Mouse (Mus musculus): Measurements from ENCODE around the gene Iqsec1. TPM values are rescaled to one million over a fixed set of nuclear protein-coding genes. Genes with fewer than 3 reads are reported as not detected.
A peak's percentile ranks its signal among the peaks of the same experiment; 100 is the strongest.

Gene Iqsec1
- total RNA-seq, 2 experiments from 2014 or later, result 14.2 to 54.3 TPM

- ATAC-seq (replicated peaks; ENCODE audit: poor library complexity, severe bottlenecking), result no peak
Observed at GRCm38 (mm10) chr6:90796902-90797596, 191.4 kb downstream of the Iqsec1 start.

- ATAC-seq (replicated peaks; ENCODE audit: poor library complexity, severe bottlenecking), result no peak
Observed at GRCm38 (mm10) chr6:90790901-90791300, 197.6 kb downstream of the Iqsec1 start.

- ATAC-seq (replicated peaks; ENCODE audit: poor library complexity, severe bottlenecking), result peak; percentile 38
Observed at GRCm38 (mm10) chr6:90789520-90789919, 199.0 kb downstream of the Iqsec1 start.

GRCm38 (mm10) chr6:90787587-90787986 is 200.9 kb downstream of the Iqsec1 start:
- ATAC-seq (replicated peaks; ENCODE audit: poor library complexity, severe bottlenecking), result peak; percentile 70

- peak; percentile 81 for ATAC-seq (replicated peaks; ENCODE audit: poor library complexity, severe bottlenecking)
Observed at GRCm38 (mm10) chr6:90787036-90787435, 201.4 kb downstream of the Iqsec1 start.

GRCm38 (mm10) chr6:90786589-90786988 is 201.9 kb downstream of the Iqsec1 start:
- no peak for ATAC-seq (replicated peaks; ENCODE audit: poor library complexity, severe bottlenecking)

- ATAC-seq (replicated peaks; ENCODE audit: poor library complexity, severe bottlenecking), result no peak
Observed at GRCm38 (mm10) chr6:90783945-90784344, 204.5 kb downstream of the Iqsec1 start.

- ATAC-seq (replicated peaks; ENCODE audit: poor library complexity, severe bottlenecking), result no peak
Observed at GRCm38 (mm10) chr6:90783176-90783575, 205.3 kb downstream of the Iqsec1 start.

- ATAC-seq (replicated peaks; ENCODE audit: poor library complexity, severe bottlenecking), result peak; percentile 37
Observed at GRCm38 (mm10) chr6:90781921-90782770, 206.3 kb downstream of the Iqsec1 start.

- no peak for ATAC-seq (replicated peaks; ENCODE audit: poor library complexity, severe bottlenecking)
Observed at GRCm38 (mm10) chr6:90780532-90780931, 208.0 kb downstream of the Iqsec1 start.

GRCm38 (mm10) chr6:90778841-90779240 is 209.6 kb downstream of the Iqsec1 start:
- no peak for ATAC-seq (replicated peaks; ENCODE audit: poor library complexity, severe bottlenecking)

- ATAC-seq (replicated peaks; ENCODE audit: poor library complexity, severe bottlenecking), result no peak
Observed at GRCm38 (mm10) chr6:90777302-90777701, 211.2 kb downstream of the Iqsec1 start.

GRCm38 (mm10) chr6:90775606-90776005 is 212.9 kb downstream of the Iqsec1 start:
- peak; percentile 79 for ATAC-seq (replicated peaks; ENCODE audit: poor library complexity, severe bottlenecking)

GRCm38 (mm10) chr6:90773811-90774233 is 214.7 kb downstream of the Iqsec1 start:
- ATAC-seq (replicated peaks; ENCODE audit: poor library complexity, severe bottlenecking), result no peak

- ATAC-seq (replicated peaks; ENCODE audit: poor library complexity, severe bottlenecking), result no peak
Observed at GRCm38 (mm10) chr6:90772120-90772519, 216.4 kb downstream of the Iqsec1 start.

GRCm38 (mm10) chr6:90768526-90768925 is 220.0 kb downstream of the Iqsec1 start:
- ATAC-seq (replicated peaks; ENCODE audit: poor library complexity, severe bottlenecking), result no peak

GRCm38 (mm10) chr6:90767874-90768273 is 220.6 kb downstream of the Iqsec1 start:
- ATAC-seq (replicated peaks; ENCODE audit: poor library complexity, severe bottlenecking), result no peak

- ATAC-seq (replicated peaks; ENCODE audit: poor library complexity, severe bottlenecking), result no peak
Observed at GRCm38 (mm10) chr6:90764753-90765152, 223.7 kb downstream of the Iqsec1 start.

GRCm38 (mm10) chr6:90763959-90764591 is 224.4 kb downstream of the Iqsec1 start:
- peak; percentile 12; the same call in 1 of the 2 replicates for ATAC-seq (replicated peaks; ENCODE audit: poor library complexity, severe bottlenecking)

- ATAC-seq (replicated peaks; ENCODE audit: poor library complexity, severe bottlenecking), result peak; percentile 26
Observed at GRCm38 (mm10) chr6:90763295-90763694, 225.2 kb downstream of the Iqsec1 start.
